Mouse (Mus musculus) heart, adult 2 months (tissue): ENCODE measurements around the gene Pdss1. TPM values are rescaled to one million over a fixed set of nuclear protein-coding genes. Genes with fewer than 3 reads are reported as not detected.

Experiments used
- DNase-seq, 2 experiments: peaks; one replicate each; pipeline ENCODE4 v3.0.0; 2021
- H3K27ac ChIP-seq: fragments of 200-600 bp; 2 replicates; pipeline ENCODE4 v1.8.1; 2022
- H3K27me3 ChIP-seq: fragments of 200-500 bp; 2 replicates; pipeline ENCODE4 v1.6.1; 2012; ENCODE audit warnings: mild to moderate bottlenecking, low read length, inconsistent platforms, mixed read lengths; ENCODE audit not compliant: control insufficient read depth, insufficient read depth
- H3K36me3 ChIP-seq: fragments of 200-500 bp; 2 replicates; pipeline ENCODE4 v1.6.1; 2012; ENCODE audit warnings: low read length, inconsistent platforms; ENCODE audit not compliant: control insufficient read depth, insufficient read depth
- H3K4me1 ChIP-seq: fragments of 200-500 bp; 2 replicates; pipeline ENCODE4 v1.6.1; 2011; ENCODE audit warnings: low read length; ENCODE audit not compliant: control insufficient read depth, insufficient read depth
- H3K4me3 ChIP-seq: fragments of 200-600 bp; 2 replicates; pipeline ENCODE4 v1.8.1; 2022
- H3K79me2 ChIP-seq: fragments of 200-500 bp; replicated peaks from 2 replicates; pipeline ENCODE4 v1.6.1; 2012; ENCODE audit warnings: mild to moderate bottlenecking, inconsistent platforms, low read length, moderate library complexity, mixed read lengths; ENCODE audit not compliant: control insufficient read depth, insufficient read depth
- H3K9ac ChIP-seq: fragments of 200-500 bp; 2 replicates; pipeline ENCODE4 v1.6.1; 2012; ENCODE audit warnings: low read depth, mild to moderate bottlenecking, control low read depth, inconsistent platforms, low read length, mixed read lengths
- CTCF ChIP-seq: fragments of 200-600 bp; IDR thresholded peaks from 2 replicates; pipeline ENCODE4 v1.8.1; 2022; ENCODE audit warnings: antibody characterized with exemption, mild to moderate bottlenecking, moderate library complexity
- EP300 ChIP-seq: fragments of 200-500 bp; IDR thresholded peaks from 2 replicates; pipeline ENCODE4 v1.6.1; 2011; ENCODE audit warnings: low read depth, low read length, control low read depth; ENCODE audit not compliant: insufficient read depth
- POLR2A ChIP-seq: fragments of 200-500 bp; IDR thresholded peaks from 2 replicates; pipeline ENCODE4 v1.6.1; 2011; ENCODE audit warnings: mild to moderate bottlenecking, low read depth, low read length, control low read depth; ENCODE audit not compliant: insufficient read depth
- WGBS: fragments of 180-500 bp; shearing (Covaris S2); methylation state at CpG from one replicate; pipeline ENCODE4 v1.1.7; 2018; 5-methylcytosine and 5-hydroxymethylcytosine counted together
- intact Hi-C: fragments of 180-260 bp; cut with DNase I; formaldehyde crosslinking; loops from one replicate; pipeline ENCODE4 v1.15.1; 2025
- polyA plus RNA-seq: library from polyadenylated mRNA; depleted of rRNA; stranded (reverse); fragments of >200 nt; gene quantifications from 2 replicates; pipeline ENCODE4 v1.2.3, GENCODE M21; 2012
- total RNA-seq, 2 experiments: library from RNA; stranded (reverse); gene quantifications; 2 replicates each; pipeline ENCODE4 v1.2.3; 2021

Pdss1 gene
- total and polyA plus RNA-seq, 3 experiments = 11.9 to 20.9 (median 19.4) TPM

- DNase-seq = no peak
- WGBS = 81% methylated on average over 1 of the region's 1 CpGs
- TF ChIP-seq POLR2A (no peak), CTCF (no peak), EP300 (no peak)
- Histone ChIP-seq H3K27me3 (no peaks in the 10 kb centered on the region), H3K4me1 (no peaks in the 10 kb centered on the region), H3K36me3 (peaks cover 1% of the 10 kb centered on the region), H3K79me2 (no peaks in the 10 kb centered on the region), H3K9ac (no peak overlapping the region), H3K4me3 (no peak overlapping the region), H3K27ac (no peak overlapping the region)
- intact Hi-C loops = no loop called here
Measured at GRCm38 (mm10) chr2:22933556-22933955, 38.2 kb downstream of the Pdss1 start.

DNA sequence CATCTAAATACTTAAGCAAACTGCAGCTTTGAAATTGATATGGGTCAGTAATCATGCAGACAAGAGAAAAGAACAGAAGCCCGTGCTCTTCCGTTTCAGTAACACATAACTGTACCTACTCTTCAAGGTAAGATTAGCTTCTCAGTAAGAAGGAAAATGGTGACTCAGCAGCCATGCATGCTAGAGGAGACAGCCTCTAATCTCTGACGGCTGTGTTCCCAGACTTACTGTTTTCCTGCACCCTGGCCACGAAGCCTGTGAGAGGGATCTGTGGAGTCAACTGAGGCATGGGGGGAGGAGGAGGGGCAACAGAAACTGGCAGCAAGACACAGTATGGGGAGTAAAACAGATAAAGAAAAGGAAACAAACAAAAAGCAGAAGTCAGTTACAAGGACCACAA, 54.6 kb downstream of the Pdss1 start:
- intact Hi-C loops = loop anchor here (5.0 kb wide), 1 partner anchor 42 kb away; no protein-coding TSS in a partner anchor
- no peak overlapping the region for H3K9ac ChIP-seq
- H3K79me2 ChIP-seq = no peaks in the 10 kb centered on the region
- H3K36me3 ChIP-seq = peaks cover 2% of the 10 kb centered on the region; the same call in 1 of the 2 replicates
- no peak overlapping the region for H3K4me3 ChIP-seq
- 33% methylated on average over 4 of the region's 4 CpGs for WGBS
- no peak overlapping the region for H3K27ac ChIP-seq
- H3K4me1 ChIP-seq = peaks cover 2% of the 10 kb centered on the region; the same call in 1 of the 2 replicates
- TF ChIP-seq EP300 (no peak), POLR2A (no peak), CTCF (no peak)
- DNase-seq = no peak
- no peaks in the 10 kb centered on the region for H3K27me3 ChIP-seq

DNA sequence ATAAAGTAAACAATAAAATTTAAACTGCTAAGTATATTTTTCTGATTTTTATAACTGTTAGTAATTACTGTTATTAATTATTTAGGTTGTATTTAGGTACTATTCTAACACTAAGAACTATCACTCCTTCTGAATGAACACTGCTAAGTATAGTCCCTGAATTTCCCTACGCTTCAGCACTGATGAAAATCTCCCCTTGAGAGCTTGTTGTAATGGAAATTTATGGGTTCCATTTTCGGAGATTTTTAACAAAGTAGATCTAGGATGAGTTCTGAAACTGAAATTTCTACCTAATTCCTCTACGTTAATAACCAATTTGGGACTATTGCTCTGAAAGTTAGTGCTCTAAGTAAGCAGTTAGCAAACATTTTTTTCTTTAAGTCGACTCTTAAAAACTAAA, 59.0 kb downstream of the Pdss1 start:
- Histone ChIP-seq H3K36me3 (peaks cover 2% of the 10 kb centered on the region; the same call in 1 of the 2 replicates), H3K79me2 (no peaks in the 10 kb centered on the region), H3K27me3 (no peaks in the 10 kb centered on the region), H3K27ac (no peak overlapping the region), H3K9ac (no peak overlapping the region), H3K4me3 (no peak overlapping the region), H3K4me1 (peaks cover 2% of the 10 kb centered on the region; the same call in 1 of the 2 replicates)
- DNase-seq = no peak
- TF ChIP-seq POLR2A (no peak), CTCF (no peak), EP300 (no peak)
- intact Hi-C loops = loop anchor here (5.0 kb wide), 1 partner anchor 38 kb away; no protein-coding TSS in a partner anchor
- 89% methylated on average over 4 of the region's 4 CpGs for WGBS

DNA sequence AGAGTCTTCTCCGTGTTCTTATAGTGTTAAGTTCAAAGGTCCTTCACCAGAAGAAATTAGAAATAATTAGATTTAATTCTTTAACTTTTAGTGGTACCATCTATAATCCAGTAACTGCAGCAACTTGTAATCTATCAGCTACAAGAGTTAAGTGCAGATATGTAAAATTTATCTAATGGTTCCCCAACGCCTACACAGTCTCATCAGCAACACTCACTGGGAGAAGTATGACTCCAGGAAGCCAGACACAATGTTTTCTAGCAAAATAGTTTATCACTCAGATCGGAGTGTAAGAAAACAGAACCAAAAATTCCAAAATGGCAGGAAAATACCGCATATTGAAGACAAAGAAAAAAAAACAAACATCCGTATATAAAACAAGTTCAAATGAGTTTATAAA, 60.6 kb downstream of the Pdss1 start:
- WGBS = 76% methylated on average over 5 of the region's 5 CpGs
- TF ChIP-seq CTCF (no peak), POLR2A (no peak), EP300 (no peak)
- Histone ChIP-seq H3K36me3 (peaks cover 2% of the 10 kb centered on the region; the same call in 1 of the 2 replicates), H3K27me3 (no peaks in the 10 kb centered on the region), H3K4me3 (no peak overlapping the region), H3K79me2 (no peaks in the 10 kb centered on the region), H3K9ac (no peak overlapping the region), H3K27ac (no peak overlapping the region), H3K4me1 (no peaks in the 10 kb centered on the region; the same call in 1 of the 2 replicates)
- DNase-seq = no peak
- intact Hi-C loops = no loop called here

DNA sequence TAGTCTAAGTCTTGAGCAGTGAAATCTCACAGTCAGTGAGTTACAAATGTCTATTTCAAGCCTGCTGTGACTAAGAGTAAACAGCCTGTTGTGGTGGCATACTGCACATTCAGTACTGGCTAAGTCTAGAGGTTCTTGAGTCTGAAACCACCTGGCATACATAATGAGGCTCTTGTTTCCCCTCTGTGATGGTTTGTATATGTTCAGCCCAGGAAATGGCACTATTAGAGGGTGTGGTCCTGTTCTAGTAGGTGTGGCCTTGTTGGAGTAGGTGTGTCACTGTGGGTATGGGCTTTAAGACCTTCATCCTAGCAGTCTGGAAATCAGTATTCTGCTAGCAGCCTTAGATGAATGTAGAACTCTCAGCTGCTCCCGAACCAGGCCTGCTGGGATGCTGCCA, 62.1 kb downstream of the Pdss1 start:
- Histone ChIP-seq H3K27me3 (no peaks in the 10 kb centered on the region), H3K4me3 (no peak overlapping the region), H3K36me3 (peaks cover 2% of the 10 kb centered on the region; the same call in 1 of the 2 replicates), H3K9ac (no peak overlapping the region), H3K79me2 (no peaks in the 10 kb centered on the region; the same call in 1 of the 2 replicates), H3K4me1 (no peaks in the 10 kb centered on the region; the same call in 1 of the 2 replicates), H3K27ac (no peak overlapping the region)
- intact Hi-C loops = no loop called here
- 82% methylated on average over 1 of the region's 1 CpGs for WGBS
- no peak for DNase-seq
- no peak for TF ChIP-seq POLR2A
- no peak for TF ChIP-seq CTCF
- no peak for TF ChIP-seq EP300

DNA sequence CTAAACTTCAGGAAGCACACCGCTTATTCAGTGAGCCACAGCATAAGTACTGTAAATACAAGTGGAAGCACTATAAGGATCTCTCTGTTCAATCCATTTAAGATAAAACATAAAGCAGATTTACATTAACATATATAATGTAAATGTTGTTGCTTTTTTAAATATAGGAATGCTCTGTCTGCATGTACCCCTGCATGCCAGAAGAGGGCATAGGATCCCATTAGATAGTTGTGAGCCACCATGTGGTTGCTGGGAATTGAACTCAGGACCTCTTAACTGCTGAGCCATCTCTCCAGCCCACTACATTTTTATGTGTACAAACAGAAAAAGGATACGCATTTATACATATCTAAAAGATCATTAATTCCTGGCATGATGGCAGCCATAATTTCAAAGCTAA, 66.4 kb downstream of the Pdss1 start:
- Histone ChIP-seq H3K4me1 (no peaks in the 10 kb centered on the region), H3K27ac (no peak overlapping the region), H3K27me3 (no peaks in the 10 kb centered on the region), H3K36me3 (no peaks in the 10 kb centered on the region), H3K79me2 (no peaks in the 10 kb centered on the region; the same call in none of the 2 replicates), H3K9ac (no peak overlapping the region), H3K4me3 (no peak overlapping the region)
- TF ChIP-seq CTCF (peak; percentile 39), EP300 (no peak)
- 97% methylated on average over 2 of the region's 2 CpGs for WGBS
- DNase-seq = no peak
- intact Hi-C loops = no loop called here

DNA sequence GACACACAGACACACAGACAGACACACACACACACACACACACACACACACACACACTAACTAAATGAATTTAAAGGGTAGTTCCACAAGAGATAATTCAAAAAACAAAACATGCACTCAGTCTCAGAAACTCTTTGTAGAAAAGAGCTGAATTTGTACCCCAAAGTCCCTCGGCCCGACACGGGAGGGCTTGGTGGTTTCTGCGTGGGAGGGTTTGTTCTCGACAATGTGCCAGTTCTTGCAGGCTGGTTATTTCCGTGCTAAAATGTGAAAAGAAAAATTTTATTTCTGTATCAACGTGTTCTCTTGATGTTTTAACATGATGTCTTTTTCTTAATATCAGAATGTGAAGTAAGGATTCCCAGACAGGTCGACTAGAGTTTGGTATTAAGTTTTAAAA, 66.9 kb downstream of the Pdss1 start:
- no peak for TF ChIP-seq POLR2A
- no peak for TF ChIP-seq CTCF
- TF ChIP-seq EP300 = no peak
- no peak overlapping the region for H3K27ac ChIP-seq
- H3K4me1 ChIP-seq = no peaks in the 10 kb centered on the region
- H3K27me3 ChIP-seq = no peaks in the 10 kb centered on the region
- DNase-seq = no peak
- no peaks in the 10 kb centered on the region; the same call in none of the 2 replicates for H3K79me2 ChIP-seq
- no peaks in the 10 kb centered on the region for H3K36me3 ChIP-seq
- 94% methylated on average over 8 of the region's 8 CpGs for WGBS
- intact Hi-C loops = no loop called here
- H3K4me3 ChIP-seq = no peak overlapping the region
- H3K9ac ChIP-seq = no peak overlapping the region
